Mouse (Mus musculus): Measurements from ENCODE around the gene Nbeal1. TPM values are rescaled to one million over a fixed set of nuclear protein-coding genes. Genes with fewer than 3 reads are reported as not detected.

The Nbeal1 gene
- total RNA-seq, 4 experiments from 2014 or later: 23.3 to 28.3 (median 24.5) TPM

DNA sequence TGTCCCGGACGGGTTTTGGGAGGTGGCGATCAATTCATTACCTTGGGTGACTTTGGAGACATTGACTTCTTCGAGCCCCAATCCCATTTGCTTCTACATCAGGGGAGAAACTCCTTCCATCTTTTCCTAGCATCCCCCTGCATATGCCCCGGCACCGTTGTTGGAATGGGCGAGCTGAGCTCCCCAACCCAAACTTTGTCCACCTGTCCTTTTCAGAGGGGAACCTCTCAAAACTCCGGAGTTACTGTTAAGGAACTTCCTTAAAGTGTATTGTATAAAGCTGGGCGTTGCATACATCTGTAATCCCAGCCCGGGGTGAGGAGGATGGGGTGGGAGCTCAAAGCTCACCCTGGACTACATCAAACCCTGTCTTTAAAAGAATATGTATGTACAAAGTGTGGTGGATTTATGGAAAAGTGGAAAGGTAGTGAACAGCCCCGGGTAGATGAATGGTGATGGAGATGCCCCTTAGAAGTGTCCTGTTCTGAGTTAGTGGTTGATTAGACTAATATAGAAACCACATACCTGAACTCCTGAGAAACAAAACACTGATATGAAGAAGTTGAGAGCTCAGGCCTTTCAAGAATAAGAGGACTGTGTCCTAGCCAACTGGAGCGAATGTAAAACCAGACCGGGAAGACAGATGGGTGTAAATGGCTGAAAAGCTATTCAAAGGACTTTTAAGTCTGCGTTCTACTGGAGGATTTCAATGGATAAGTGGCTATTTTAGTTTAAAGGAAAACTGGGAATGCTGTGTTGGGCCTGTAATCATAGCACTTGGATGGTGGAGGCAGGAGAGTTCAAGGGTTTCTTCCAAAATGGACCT is 163.4 kb downstream of the Nbeal1 start:
- no peak for DNase-seq (ENCODE audit: low spot score in 2 of 2)

DNA sequence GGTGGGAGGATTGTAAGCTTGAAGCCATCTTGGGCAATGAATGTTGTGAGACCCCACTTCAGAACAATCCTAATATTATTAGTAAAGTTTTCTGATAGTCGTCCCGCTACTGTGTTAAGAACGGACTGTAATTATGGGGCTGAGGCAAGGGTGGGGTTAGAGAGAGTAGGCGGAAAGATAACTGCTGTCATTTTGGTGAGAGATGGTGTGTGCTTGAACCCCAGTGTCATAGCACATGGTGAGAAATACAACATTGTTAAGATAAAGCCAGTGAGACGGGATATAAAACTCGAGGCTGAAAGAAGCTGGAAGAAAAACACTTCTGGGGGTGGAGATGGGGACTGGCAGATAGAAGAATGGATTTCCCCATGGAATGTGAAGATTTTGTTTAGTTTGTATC is 164.3 kb downstream of the Nbeal1 start:
- no peak for DNase-seq (ENCODE audit: low spot score in 2 of 2)

DNA sequence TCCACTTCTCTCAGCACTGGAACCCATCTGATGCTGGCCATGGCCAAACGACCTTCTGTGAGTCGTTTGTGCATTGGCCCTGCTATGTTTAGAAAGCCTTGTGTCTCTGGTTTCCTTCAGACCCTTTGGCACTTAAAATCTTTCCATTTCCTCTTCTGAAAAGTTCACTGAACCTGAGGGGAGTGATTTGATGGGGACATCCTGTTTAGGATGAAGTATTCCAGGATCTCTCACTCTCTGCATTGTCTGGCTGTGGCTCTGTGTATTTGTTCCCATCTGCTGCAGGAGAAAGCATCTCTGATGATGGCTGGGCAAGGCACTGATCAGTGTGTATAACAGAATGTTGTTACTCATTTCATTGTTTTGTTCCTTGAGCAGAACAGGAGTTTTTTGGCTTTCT is 165.3 kb downstream of the Nbeal1 start:
- DNase-seq (ENCODE audit: low spot score in 2 of 2): no peak

DNA sequence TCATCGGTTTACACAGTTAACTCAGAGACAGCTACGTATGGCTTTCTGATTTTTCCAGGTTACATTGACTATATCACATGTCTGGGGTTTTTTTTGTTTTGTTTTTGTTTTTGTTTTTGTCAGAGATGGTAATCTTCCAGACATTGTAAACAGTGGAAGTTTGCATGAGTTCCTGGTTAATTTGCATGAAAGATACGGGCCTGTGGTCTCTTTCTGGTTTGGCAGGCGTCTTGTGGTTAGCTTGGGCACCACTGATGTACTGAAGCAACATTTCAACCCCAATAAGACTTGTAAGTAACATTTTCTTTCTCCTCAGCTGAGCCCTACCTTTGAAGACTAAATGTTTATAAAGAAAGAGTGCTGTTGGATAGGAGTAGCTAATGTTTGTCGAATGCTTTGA is 172.4 kb downstream of the Nbeal1 start:
- DNase-seq (ENCODE audit: low spot score in 2 of 2): no peak

DNA sequence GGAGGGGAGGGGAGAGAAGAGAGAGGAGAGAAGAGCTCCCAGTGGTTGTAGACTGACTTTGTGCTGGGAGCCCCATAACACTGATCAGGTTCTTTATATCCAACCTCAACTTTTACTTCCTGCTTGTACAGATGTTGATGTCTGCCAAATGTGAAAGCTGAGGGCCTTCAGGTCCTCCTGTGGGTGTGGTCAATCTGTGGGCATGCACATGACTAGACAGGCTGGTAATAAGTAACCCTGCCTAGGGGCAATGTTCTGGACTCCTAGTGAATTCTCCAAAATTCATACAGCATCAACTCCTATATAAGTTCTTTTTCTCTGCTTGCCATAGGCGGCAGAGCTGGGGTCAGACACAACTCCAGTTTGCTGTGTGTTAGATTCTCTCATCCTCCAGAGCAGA is 181.2 kb downstream of the Nbeal1 start:
- DNase-seq (ENCODE audit: low spot score in 2 of 2): no peak

DNA sequence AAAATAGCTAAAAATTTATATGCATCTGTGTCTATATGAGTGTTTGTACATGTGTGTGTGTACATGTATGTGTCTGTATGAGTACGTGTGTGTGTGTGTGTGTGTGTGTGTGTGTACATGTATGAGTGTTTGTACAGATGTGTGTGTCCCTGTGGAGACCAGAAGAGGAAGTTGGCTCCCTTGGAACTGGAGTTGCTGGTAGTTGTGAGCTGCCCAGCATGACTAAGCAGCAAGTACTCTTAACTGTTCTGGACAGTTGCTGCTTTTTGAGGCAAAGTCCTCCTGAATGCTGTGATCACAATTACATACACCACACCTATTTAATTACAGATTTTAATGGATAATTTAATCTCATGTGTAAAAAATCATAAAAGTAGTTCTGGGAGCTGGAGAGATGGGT is 196.2 kb downstream of the Nbeal1 start:
- DNase-seq (ENCODE audit: low spot score in 2 of 2): no peak

DNA sequence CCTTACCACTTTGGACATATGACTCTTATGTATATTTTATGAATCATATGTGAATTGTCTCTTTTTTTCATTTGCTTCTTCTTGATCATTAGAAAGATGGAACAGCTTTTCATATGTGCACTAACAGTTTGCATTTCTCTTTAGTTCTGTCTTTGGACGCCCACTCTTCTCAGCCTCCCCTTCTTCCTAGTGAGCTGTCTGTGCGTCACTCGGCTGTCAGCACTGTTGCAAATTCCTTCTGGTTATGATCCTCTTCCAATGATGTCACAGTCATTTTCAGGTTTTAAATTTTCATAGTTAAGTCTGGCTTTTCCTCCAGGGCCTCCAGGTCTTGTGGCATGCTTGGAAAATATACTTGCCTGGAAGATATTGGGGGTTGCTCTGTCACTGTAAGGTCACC is 201.5 kb downstream of the Nbeal1 start:
- DNase-seq (ENCODE audit: low spot score in 2 of 2): no peak

Other genes with a start within 250 kb of the Nbeal1 start
- 10 to 100 TPM; 34.5 to 40.8 (median 37.5) TPM for gene Ica1l, start 137.4 kb upstream of the Nbeal1 start, total RNA-seq (2022)
- 10 to 100 TPM; 22.7 to 30.4 (median 27.3) TPM for gene Carf, start 82.4 kb upstream of the Nbeal1 start, total RNA-seq (2022)
- 10 to 100 TPM; 31.5 to 34.9 (median 32.4) TPM for gene Wdr12, start 82.0 kb upstream of the Nbeal1 start, total RNA-seq (2022)
- 10 to 100 TPM; 11.1 to 12.7 (median 11.4) TPM for gene Cyp20a1, start 162.7 kb downstream of the Nbeal1 start, total RNA-seq (2022)
- 100 to 1,000 TPM; 362 to 403 (median 394) TPM for gene Abi2, start 229.0 kb downstream of the Nbeal1 start, total RNA-seq (2022)

Measured in left cerebral cortex, adult 8-10 months (tissue).